20 mouse cellular contexts compared by ENCODE assay signal in the genomic region with DNA sequence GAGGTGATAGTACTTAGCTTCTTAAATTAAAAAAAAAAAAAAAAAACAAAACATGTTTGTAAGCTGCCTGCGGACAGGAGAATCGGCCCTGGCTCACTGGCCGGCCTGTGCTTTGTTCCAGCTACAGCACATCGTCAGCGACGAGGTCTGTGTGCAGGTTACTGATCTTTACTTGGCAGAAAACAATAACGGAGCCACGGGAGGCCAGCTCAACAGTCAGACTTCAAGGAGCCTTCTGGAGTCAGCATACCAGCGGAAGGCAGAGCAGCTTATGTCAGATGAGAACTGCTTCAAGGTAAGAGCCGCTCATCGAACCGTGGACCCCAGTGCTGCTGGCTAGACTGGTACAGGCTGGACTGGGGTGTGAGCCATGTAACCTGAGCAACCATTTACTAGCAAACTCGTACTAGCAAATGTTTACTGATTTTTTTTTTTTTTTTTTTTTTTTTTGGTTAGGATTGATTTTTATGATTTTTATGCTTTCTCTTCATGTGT. TPM values are rescaled to one million over a fixed set of nuclear protein-coding genes. Genes with fewer than 3 reads are reported as not detected.
DNase-seq lines count a peak whose midpoint lies in the region; ATAC-seq lines count a peak whose summit lies in the region.
"Had no signal": no experiment of that assay in that cellular context is flagged by ENCODE, and none has a peak within 500 bp of the region (broad histone marks: within the 10 kb centered on the region; RNA-seq: fewer than 3 reads in every experiment).

No protein-coding gene starts in this region.

- H3K36me3 ChIP-seq in kidney, embryonic 16.5 days (ENCODE audit: insufficient read depth, low read length) = peaks cover 64% of the 10 kb centered on the region

- intact Hi-C loops in left cerebral cortex, postnatal 10 days (cut with DNase I) = no loop called here

- peak; percentile 22 for DNase-seq in kidney, adult 18-20 months
- peak; percentile 65 for DNase-seq in ZHBTc4 (ENCODE audit: low read depth, low spot score)
- DNase-seq in kidney, postnatal 14 days = peak; percentile 36
- DNase-seq in adrenal gland, postnatal 36 days = no peak
- no peak for DNase-seq in left cerebral cortex, postnatal 10 days (ENCODE audit: extremely low spot score in 1 of 2, low spot score in 2 of 2)
- DNase-seq in left cerebral cortex, adult 11 months (ENCODE audit: low spot score) = no peak
- DNase-seq: adrenal gland, postnatal 14 days; cerebellum, adult 9-11 months; cerebellum, postnatal 36 days; gastrocnemius, postnatal 10 days; heart, adult 2 months had no signal

- no peaks in the 10 kb centered on the region for H3K27me3 ChIP-seq in kidney, embryonic 16.5 days (ENCODE audit: insufficient read depth, low read length)
- H3K27me3 ChIP-seq: embryonic facial prominence, embryonic 13.5 days; forebrain, embryonic 12.5 days; heart, embryonic 12.5 days had no signal

- ATAC-seq in kidney, embryonic 16.5 days (ENCODE audit: low FRiP score, low TSS enrichment) = no peak
- ATAC-seq: activated CD4-positive, CD25-positive, alpha-beta regulatory T cell, adult 4 months; forebrain, embryonic 16.5 days had no signal

- no peaks in the 10 kb centered on the region for H3K4me1 ChIP-seq in kidney, embryonic 16.5 days (ENCODE audit: insufficient read depth, low read length)
- H3K4me1 ChIP-seq: embryonic facial prominence, embryonic 13.5 days; forebrain, embryonic 12.5 days; hindbrain, embryonic 10.5 days had no signal

- no peak overlapping the region for H3K9ac ChIP-seq in kidney, embryonic 16.5 days (replicated peaks; ENCODE audit: low read length)
- H3K9ac ChIP-seq: embryonic facial prominence, embryonic 13.5 days; forebrain, embryonic 12.5 days; heart, embryonic 12.5 days; hindbrain, embryonic 14.5 days had no signal

- H3K4me3 ChIP-seq in kidney, embryonic 16.5 days (ENCODE audit: low read length) = no peak overlapping the region
- H3K4me3 ChIP-seq: embryonic facial prominence, embryonic 13.5 days; forebrain, embryonic 12.5 days; heart, adult 2 months; heart, embryonic 12.5 days; hindbrain, embryonic 10.5 days had no signal

- H3K9me3 ChIP-seq in kidney, embryonic 16.5 days (ENCODE audit: low read length) = no peaks in the 10 kb centered on the region
- H3K9me3 ChIP-seq: embryonic facial prominence, embryonic 13.5 days; forebrain, embryonic 12.5 days; G1E; heart, embryonic 12.5 days; hindbrain, embryonic 10.5 days had no signal

- 91% methylated on average over 13 of the region's 13 CpGs for WGBS in kidney, embryonic 16.5 days

- no peak overlapping the region for H3K27ac ChIP-seq in kidney, embryonic 16.5 days (ENCODE audit: low read length)
- H3K27ac ChIP-seq: embryonic facial prominence, embryonic 13.5 days; forebrain, embryonic 12.5 days; heart, adult 2 months; hindbrain, embryonic 10.5 days; hindbrain, embryonic 14.5 days had no signal

- no peak overlapping the region for H3K4me2 ChIP-seq in kidney, embryonic 16.5 days (replicated peaks; ENCODE audit: low read depth, low read length)
- H3K4me2 ChIP-seq: embryonic facial prominence, embryonic 13.5 days; forebrain, embryonic 12.5 days; heart, embryonic 12.5 days; hindbrain, embryonic 14.5 days had no signal

RNA-seq across cellular contexts. Expression of a gene that starts 13.2 kb away (rescaled TPM):
- 79.0 and 95.6 TPM in 2 replicates for polyA plus RNA-seq in kidney, embryonic 16.5 days (2015; fragmentation: Nextera tagmentation; extraction: Ambion mirVana)
- total RNA-seq in adrenal gland, postnatal 36 days (2021) = 100 to 1,000 TPM; 109 to 121 TPM
- 100 to 1,000 TPM; 140 to 148 TPM for total RNA-seq in left cerebral cortex, postnatal 10 days (2021)

RNA-seq across cellular contexts. Expression of a gene that starts 30.8 kb away (rescaled TPM):
- polyA plus RNA-seq in kidney, embryonic 16.5 days (2015; fragmentation: Nextera tagmentation; extraction: Ambion mirVana) = 8.8 and 9.3 TPM in 2 replicates
- total RNA-seq in adrenal gland, postnatal 36 days (2021) = 10 to 100 TPM in 1 of 2 experiments, 1 to 10 TPM in 1; 9.8 to 10.9 TPM
- total RNA-seq in left cerebral cortex, postnatal 10 days (2021) = 1 to 10 TPM; 7.6 to 8.0 TPM

RNA-seq across cellular contexts. Expression of a gene that starts 40.8 kb away (rescaled TPM):
- 107 and 130 TPM in 2 replicates for polyA plus RNA-seq in kidney, embryonic 16.5 days (2015; fragmentation: Nextera tagmentation; extraction: Ambion mirVana)
- total RNA-seq in adrenal gland, postnatal 36 days (2021) = 10 to 100 TPM; 48.2 to 58.0 TPM
- total RNA-seq in left cerebral cortex, postnatal 10 days (2021) = 10 to 100 TPM; 81.8 to 90.4 TPM

RNA-seq across cellular contexts. Expression of a gene that starts 45.5 kb away (rescaled TPM):
- polyA plus RNA-seq in kidney, embryonic 16.5 days (2015; fragmentation: Nextera tagmentation; extraction: Ambion mirVana) = 36.7 and 42.3 TPM in 2 replicates
- total RNA-seq in adrenal gland, postnatal 36 days (2021) = 10 to 100 TPM; 41.8 to 54.3 TPM
- 10 to 100 TPM; 29.5 to 34.8 TPM for total RNA-seq in left cerebral cortex, postnatal 10 days (2021)

Comparison
In these comparisons a context has a peak if more than half of its experiments do, and no peak if none do; other contexts are left out.
1. DNase-seq: peak in kidney, adult 18-20 months (single experiment), ZHBTc4 (single experiment) and kidney, postnatal 14 days (single experiment); none in adrenal gland, postnatal 36 days (0 of 2), left cerebral cortex, postnatal 10 days (0 of 2) and left cerebral cortex, adult 11 months (single experiment).